Mouse (Mus musculus): Measurements from ENCODE around the gene Wipf3.

The Wipf3 gene

GRCm38 (mm10) chr6:54478646-54479324 lies 49.4 kb downstream of the Wipf3 start:
- no peak for DNase-seq

GRCm38 (mm10) chr6:54481390-54482112 lies 52.1 kb downstream of the Wipf3 start:
- no peak for DNase-seq

- DNase-seq = no peak
These were observed 55.6 kb downstream of the Wipf3 start for GRCm38 (mm10) chr6:54485000-54485399.

GRCm38 (mm10) chr6:54485435-54485901 lies 56.1 kb downstream of the Wipf3 start:
- no peak for DNase-seq

GRCm38 (mm10) chr6:54485973-54486569 lies 56.7 kb downstream of the Wipf3 start:
- DNase-seq = no peak

GRCm38 (mm10) chr6:54491074-54491473 lies 61.7 kb downstream of the Wipf3 start:
- no peak for DNase-seq

GRCm38 (mm10) chr6:54494097-54494496 lies 64.7 kb downstream of the Wipf3 start:
- DNase-seq = no peak

- DNase-seq = no peak
These were observed 65.4 kb downstream of the Wipf3 start for GRCm38 (mm10) chr6:54494612-54495398.

GRCm38 (mm10) chr6:54496214-54496613 lies 66.8 kb downstream of the Wipf3 start:
- DNase-seq = no peak

GRCm38 (mm10) chr6:54502661-54503115 lies 73.3 kb downstream of the Wipf3 start:
- no peak for DNase-seq

GRCm38 (mm10) chr6:54506318-54506717 lies 76.9 kb downstream of the Wipf3 start:
- no peak for DNase-seq

GRCm38 (mm10) chr6:54507002-54507401 lies 77.6 kb downstream of the Wipf3 start:
- no peak for DNase-seq

GRCm38 (mm10) chr6:54507808-54508207 lies 78.4 kb downstream of the Wipf3 start:
- DNase-seq = no peak

GRCm38 (mm10) chr6:54508256-54508793 lies 78.9 kb downstream of the Wipf3 start:
- DNase-seq = no peak

GRCm38 (mm10) chr6:54509264-54509663 lies 79.9 kb downstream of the Wipf3 start:
- DNase-seq = no peak

GRCm38 (mm10) chr6:54512256-54512655 lies 82.9 kb downstream of the Wipf3 start:
- no peak for DNase-seq

- DNase-seq = no peak
These were observed 87.2 kb downstream of the Wipf3 start for GRCm38 (mm10) chr6:54516512-54517134.

GRCm38 (mm10) chr6:54518758-54519157 lies 89.4 kb downstream of the Wipf3 start:
- no peak for DNase-seq

GRCm38 (mm10) chr6:54528666-54529065 lies 99.3 kb downstream of the Wipf3 start:
- no peak for DNase-seq

GRCm38 (mm10) chr6:54530182-54530581 lies 100.8 kb downstream of the Wipf3 start:
- DNase-seq = no peak

- no peak for DNase-seq
These were observed 101.7 kb downstream of the Wipf3 start for GRCm38 (mm10) chr6:54531048-54531481.

- no peak for DNase-seq
These were observed 106.1 kb downstream of the Wipf3 start for GRCm38 (mm10) chr6:54535485-54535884.

Measured in spleen, adult 18-20 months (tissue).